Mouse (Mus musculus) small intestine, adult 2 months (tissue): ENCODE results near the gene Gnb3.

Source experiments
- CTCF ChIP-seq: fragments of 200-500 bp; IDR thresholded peaks from 2 replicates; pipeline ENCODE4 v1.5.1; 2012; ENCODE audit warnings: low read depth, mild to moderate bottlenecking, control low read depth, inconsistent platforms, low read length, moderate library complexity, mixed read lengths; ENCODE audit not compliant: insufficient replicate concordance, insufficient read length; ENCODE audit errors: extremely low read depth
- POLR2A ChIP-seq: fragments of 200-500 bp; IDR thresholded peaks from 2 replicates; pipeline ENCODE4 v1.6.1; 2012; ENCODE audit warnings: low read depth, mild to moderate bottlenecking, control low read depth, inconsistent platforms, low read length, moderate library complexity

- no peak for TF ChIP-seq CTCF
- TF ChIP-seq POLR2A: no peak
Observed at GRCm38 (mm10) chr6:124854647-124855046, 14.6 kb upstream of the Gnb3 start.
